10 mouse cellular contexts compared by ENCODE assay signal in the genomic region with DNA sequence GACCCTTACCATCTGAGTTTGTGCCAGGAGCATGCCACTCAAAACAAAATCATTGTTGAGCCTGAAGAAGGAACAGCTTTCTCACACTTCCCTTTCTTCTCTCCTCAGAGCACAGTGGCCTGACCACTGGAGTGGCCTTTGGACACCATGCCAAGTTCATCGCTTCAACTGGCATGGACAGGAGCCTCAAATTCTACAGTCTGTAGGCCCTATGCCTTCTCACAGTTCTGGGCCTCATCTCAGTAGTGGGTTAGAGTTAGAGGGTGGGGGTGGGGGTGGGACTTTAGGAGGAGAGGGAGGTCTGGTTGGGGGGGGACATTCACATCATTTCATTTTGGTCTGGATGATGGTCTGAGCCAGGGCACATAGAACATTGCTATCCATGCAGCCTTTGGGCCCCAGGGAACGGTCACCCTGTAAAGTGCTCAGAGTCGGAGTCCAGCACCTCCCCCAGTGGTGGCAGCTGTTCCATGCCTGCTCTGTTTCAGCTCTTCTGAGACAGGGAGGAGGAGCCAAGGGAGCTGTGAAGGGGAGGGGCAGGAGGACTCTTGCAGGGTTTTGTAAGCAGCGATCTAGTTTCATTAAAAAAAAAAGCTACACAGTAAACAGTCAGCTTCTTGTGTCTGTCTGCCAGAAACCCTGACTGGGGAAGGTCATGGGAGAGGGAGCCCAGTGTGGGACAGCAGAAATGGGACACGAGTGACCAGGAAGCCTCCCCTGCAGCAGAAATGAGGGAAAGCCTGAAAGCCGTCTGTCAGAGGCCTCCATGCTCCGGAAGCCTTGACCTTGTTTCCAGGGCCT. TPM values are rescaled to one million over a fixed set of nuclear protein-coding genes. Genes with fewer than 3 reads are reported as not detected.
DNase-seq lines count a peak whose midpoint lies in the region; ATAC-seq and TF ChIP-seq lines count a peak whose summit lies in the region.
"Had no signal": no experiment of that assay in that cellular context is flagged by ENCODE, and none has a peak within 500 bp of the region (broad histone marks: within the 10 kb centered on the region; RNA-seq: fewer than 3 reads in every experiment).

No protein-coding gene starts in this region.

- H3K9me3 ChIP-seq in forebrain, embryonic 14.5 days (replicated peaks; ENCODE audit: control insufficient read depth, low read length): no peaks in the 10 kb centered on the region
- H3K9me3 ChIP-seq in forebrain, embryonic 16.5 days (ENCODE audit: control insufficient read depth, low read length): no peaks in the 10 kb centered on the region
- H3K9me3 ChIP-seq in heart, embryonic 10.5 days: no peaks in the 10 kb centered on the region
- no peaks in the 10 kb centered on the region for H3K9me3 ChIP-seq in kidney, embryonic 16.5 days (ENCODE audit: low read length)

- H3K36me3 ChIP-seq in forebrain, embryonic 14.5 days (ENCODE audit: control insufficient read depth, insufficient read depth, low read length): peaks cover 78% of the 10 kb centered on the region
- peaks cover 46% of the 10 kb centered on the region for H3K36me3 ChIP-seq in forebrain, embryonic 16.5 days (ENCODE audit: control insufficient read depth, insufficient read depth)
- peaks cover 74% of the 10 kb centered on the region for H3K36me3 ChIP-seq in heart, embryonic 10.5 days
- H3K36me3 ChIP-seq in kidney, embryonic 16.5 days (ENCODE audit: insufficient read depth, low read length): peaks cover 49% of the 10 kb centered on the region
- peaks cover 43% of the 10 kb centered on the region for H3K36me3 ChIP-seq in liver, adult 2 months (ENCODE audit: control insufficient read depth, insufficient read depth, low read length)

- H3K4me3 ChIP-seq in forebrain, embryonic 14.5 days (ENCODE audit: low read depth, low read length): no peak overlapping the region
- H3K4me3 ChIP-seq in forebrain, embryonic 16.5 days (replicated peaks; ENCODE audit: low read length): no peak overlapping the region
- H3K4me3 ChIP-seq in heart, embryonic 10.5 days: 0 out of 2 replicates have a peak overlapping the region, but pooled peaks have one; percentile 13
- H3K4me3 ChIP-seq in kidney, embryonic 16.5 days (ENCODE audit: low read length): no peak overlapping the region
- no peak overlapping the region for H3K4me3 ChIP-seq in liver, adult 2 months (ENCODE audit: insufficient read depth, low read depth, low read length)
- H3K4me3 ChIP-seq: erythroblast, embryonic 14.5 days had no signal

- no peak for TF ChIP-seq CTCF in brain, embryonic 14.5 days (IDR thresholded peaks at IDR 0.05; ENCODE audit: borderline replicate concordance, extremely low read depth, insufficient read depth, insufficient read length)
- no peak for TF ChIP-seq CTCF in liver, adult 2 months (IDR thresholded peaks at IDR 0.05; ENCODE audit: low read depth, low read length)

- H3K9ac ChIP-seq in forebrain, embryonic 14.5 days (ENCODE audit: low read length): no peak overlapping the region
- H3K9ac ChIP-seq in forebrain, embryonic 16.5 days (replicated peaks; ENCODE audit: low read depth, low read length): no peak overlapping the region
- 0 out of 2 replicates have a peak overlapping the region, but pooled peaks have one; percentile 22 for H3K9ac ChIP-seq in kidney, embryonic 16.5 days (replicated peaks; ENCODE audit: low read length)
- 0 out of 2 replicates have a peak overlapping the region, but pooled peaks have one; percentile 21 for H3K9ac ChIP-seq in liver, adult 2 months (ENCODE audit: low read depth, low read length)

- H3K79me2 ChIP-seq in liver, adult 2 months (ENCODE audit: control insufficient read depth, insufficient read depth, low read length): no peaks in the 10 kb centered on the region

- H3K4me1 ChIP-seq in forebrain, embryonic 14.5 days (ENCODE audit: control insufficient read depth, insufficient read depth, low read length): no peaks in the 10 kb centered on the region
- H3K4me1 ChIP-seq in forebrain, embryonic 16.5 days (replicated peaks; ENCODE audit: control insufficient read depth, insufficient read depth, low read length): no peaks in the 10 kb centered on the region
- peaks cover 46% of the 10 kb centered on the region for H3K4me1 ChIP-seq in heart, embryonic 10.5 days
- peaks cover 20% of the 10 kb centered on the region for H3K4me1 ChIP-seq in kidney, embryonic 16.5 days (ENCODE audit: insufficient read depth, low read length)
- peaks cover 11% of the 10 kb centered on the region for H3K4me1 ChIP-seq in liver, adult 2 months (ENCODE audit: control insufficient read depth, insufficient read depth, low read length)

- no peak for DNase-seq in forebrain, embryonic 14.5 days (ENCODE audit: low spot score)
- peak; percentile 24 for DNase-seq in brain, embryonic 14.5 days (ENCODE audit: low read depth)
- DNase-seq in heart, embryonic 10.5 days (ENCODE audit: low spot score): no peak
- peak; percentile 60 for DNase-seq in liver, adult 2 months (ENCODE audit: extremely low read depth, low read depth, low spot score)
- peak; percentile 58 for DNase-seq in retina, embryonic 14.5 days (ENCODE audit: low spot score)

- ATAC-seq in forebrain, embryonic 14.5 days: peak; percentile 30; the same call in 1 of the 2 replicates
- ATAC-seq in forebrain, embryonic 16.5 days: no peak
- peak; percentile 90 for ATAC-seq in kidney, embryonic 16.5 days (ENCODE audit: low FRiP score, low TSS enrichment)
- no peak for ATAC-seq in CD4-positive, CD25-positive, alpha-beta regulatory T cell, adult 4 months

- H3K27ac ChIP-seq in forebrain, embryonic 14.5 days (ENCODE audit: low read depth, low read length): no peak overlapping the region
- no peak overlapping the region for H3K27ac ChIP-seq in forebrain, embryonic 16.5 days (ENCODE audit: low read length)
- H3K27ac ChIP-seq in heart, embryonic 10.5 days: peak overlapping the region; percentile 79
- peak overlapping the region; percentile 91 for H3K27ac ChIP-seq in kidney, embryonic 16.5 days (ENCODE audit: low read length)
- H3K27ac ChIP-seq in liver, adult 2 months (replicated peaks; ENCODE audit: insufficient read depth, low read depth, low read length): peak overlapping the region; percentile 42

- H3K27me3 ChIP-seq in forebrain, embryonic 14.5 days (replicated peaks; ENCODE audit: control insufficient read depth, insufficient read depth, low read length): no peaks in the 10 kb centered on the region
- no peaks in the 10 kb centered on the region for H3K27me3 ChIP-seq in forebrain, embryonic 16.5 days (replicated peaks; ENCODE audit: control insufficient read depth, insufficient read depth, low read length)
- no peaks in the 10 kb centered on the region for H3K27me3 ChIP-seq in heart, embryonic 10.5 days (ENCODE audit: insufficient read depth, poor library complexity, severe bottlenecking)
- no peaks in the 10 kb centered on the region for H3K27me3 ChIP-seq in kidney, embryonic 16.5 days (ENCODE audit: insufficient read depth, low read length)
- H3K27me3 ChIP-seq in liver, adult 2 months (ENCODE audit: control insufficient read depth, insufficient read depth, low read length): no peaks in the 10 kb centered on the region
- H3K27me3 ChIP-seq: CH12.LX had no signal

- WGBS in forebrain, embryonic 14.5 days: 66% methylated on average over 7 of the region's 7 CpGs
- WGBS in forebrain, embryonic 16.5 days: 68% methylated on average over 7 of the region's 7 CpGs
- WGBS in heart, embryonic 10.5 days: 39% methylated on average over 7 of the region's 7 CpGs
- WGBS in kidney, embryonic 16.5 days: 30% methylated on average over 7 of the region's 7 CpGs
- 48% methylated on average over 7 of the region's 7 CpGs for WGBS in liver, adult 2 months

- H3K4me2 ChIP-seq in forebrain, embryonic 14.5 days (ENCODE audit: low read length): no peak overlapping the region
- no peak overlapping the region for H3K4me2 ChIP-seq in forebrain, embryonic 16.5 days (ENCODE audit: low read length)
- H3K4me2 ChIP-seq in kidney, embryonic 16.5 days (replicated peaks; ENCODE audit: low read depth, low read length): no peak overlapping the region

- TF ChIP-seq POLR2A in brain, embryonic 14.5 days (IDR thresholded peaks at IDR 0.05; ENCODE audit: borderline replicate concordance, extremely low read depth, insufficient read depth, insufficient read length, poor library complexity, severe bottlenecking): no peak
- TF ChIP-seq POLR2A in liver, adult 2 months (IDR thresholded peaks at IDR 0.05; ENCODE audit: extremely low read depth, insufficient read depth, low read length): no peak

RNA-seq across cellular contexts. Expression of gene Prpf19, which starts 10.1 kb away (rescaled TPM):
- polyA plus RNA-seq in forebrain, embryonic 14.5 days (2014; fragmentation: Nextera tagmentation; extraction: Ambion mirVana): 44.2 and 45.5 TPM in 2 replicates
- polyA plus RNA-seq in forebrain, embryonic 16.5 days (2015; fragmentation: Nextera tagmentation; extraction: Ambion mirVana): 42.8 and 43.3 TPM in 2 replicates
- 341 and 452 TPM in 2 replicates for polyA plus RNA-seq in brain, embryonic 14.5 days (2012; rRNA removed)
- polyA plus RNA-seq in heart, embryonic 10.5 days (2016; fragmentation: Nextera tagmentation; extraction: Ambion mirVana): 21.3 and 48.5 TPM in 2 replicates
- polyA plus RNA-seq in kidney, embryonic 16.5 days (2015; fragmentation: Nextera tagmentation; extraction: Ambion mirVana): 47.6 and 51.3 TPM in 2 replicates
- 95.5 and 100 TPM in 2 replicates for total RNA-seq in liver, adult 2 months (2014; rRNA removed)
- polyA plus RNA-seq in liver, adult 2 months (2012; rRNA removed): 150 and 184 TPM in 2 replicates
- 10 to 100 TPM; 10.4 to 24.8 TPM for polyA plus RNA-seq in CD4-positive, CD25-positive, alpha-beta regulatory T cell, adult 4 months (2017; shearing (Covaris generic))

RNA-seq across cellular contexts. Expression of gene Zp1, which starts 15.3 kb away (rescaled TPM):
- polyA plus RNA-seq in forebrain, embryonic 14.5 days (2014; fragmentation: Nextera tagmentation; extraction: Ambion mirVana): 0.99 TPM in 1 of 2 replicates, not detected in the other
- polyA plus RNA-seq in forebrain, embryonic 16.5 days (2015; fragmentation: Nextera tagmentation; extraction: Ambion mirVana): 0.16 and 0.56 TPM in 2 replicates
- 0.13 and 0.16 TPM in 2 replicates for polyA plus RNA-seq in brain, embryonic 14.5 days (2012; rRNA removed)
- polyA plus RNA-seq in heart, embryonic 10.5 days (2016; fragmentation: Nextera tagmentation; extraction: Ambion mirVana): not detected in 2 replicates
- not detected in 2 replicates for polyA plus RNA-seq in kidney, embryonic 16.5 days (2015; fragmentation: Nextera tagmentation; extraction: Ambion mirVana)
- not detected in 2 replicates for total RNA-seq in liver, adult 2 months (2014; rRNA removed)
- polyA plus RNA-seq in liver, adult 2 months (2012; rRNA removed): not detected in 2 replicates
- polyA plus RNA-seq in CD4-positive, CD25-positive, alpha-beta regulatory T cell, adult 4 months (2017; shearing (Covaris generic)): not detected
- polyA plus RNA-seq: erythroblast, embryonic 14.5 days had no signal

RNA-seq across cellular contexts. Expression of gene Tmem109, which starts 23.3 kb away (rescaled TPM):
- polyA plus RNA-seq in forebrain, embryonic 14.5 days (2014; fragmentation: Nextera tagmentation; extraction: Ambion mirVana): 42.7 and 47.7 TPM in 2 replicates
- polyA plus RNA-seq in forebrain, embryonic 16.5 days (2015; fragmentation: Nextera tagmentation; extraction: Ambion mirVana): 43.7 and 46.1 TPM in 2 replicates
- polyA plus RNA-seq in brain, embryonic 14.5 days (2012; rRNA removed): 41.9 and 47.1 TPM in 2 replicates
- 67.8 and 68.2 TPM in 2 replicates for polyA plus RNA-seq in heart, embryonic 10.5 days (2016; fragmentation: Nextera tagmentation; extraction: Ambion mirVana)
- 115 and 118 TPM in 2 replicates for polyA plus RNA-seq in kidney, embryonic 16.5 days (2015; fragmentation: Nextera tagmentation; extraction: Ambion mirVana)
- total RNA-seq in liver, adult 2 months (2014; rRNA removed): 7.1 and 8.9 TPM in 2 replicates
- polyA plus RNA-seq in liver, adult 2 months (2012; rRNA removed): 32.2 and 35.2 TPM in 2 replicates
- polyA plus RNA-seq in CD4-positive, CD25-positive, alpha-beta regulatory T cell, adult 4 months (2017; shearing (Covaris generic)): 10 to 100 TPM; 57.5 to 82.3 TPM

RNA-seq across cellular contexts. Expression of gene Ptgdr2, which starts 31.8 kb away (rescaled TPM):
- polyA plus RNA-seq in forebrain, embryonic 14.5 days (2014; fragmentation: Nextera tagmentation; extraction: Ambion mirVana): 0.16 and 0.18 TPM in 2 replicates
- polyA plus RNA-seq in forebrain, embryonic 16.5 days (2015; fragmentation: Nextera tagmentation; extraction: Ambion mirVana): 0.12 and 0.13 TPM in 2 replicates
- 0.30 and 0.44 TPM in 2 replicates for polyA plus RNA-seq in brain, embryonic 14.5 days (2012; rRNA removed)
- 0.19 and 0.30 TPM in 2 replicates for polyA plus RNA-seq in heart, embryonic 10.5 days (2016; fragmentation: Nextera tagmentation; extraction: Ambion mirVana)
- 0.10 TPM in 1 of 2 replicates, not detected in the other for polyA plus RNA-seq in kidney, embryonic 16.5 days (2015; fragmentation: Nextera tagmentation; extraction: Ambion mirVana)
- total RNA-seq in liver, adult 2 months (2014; rRNA removed): not detected in 2 replicates
- not detected in 2 replicates for polyA plus RNA-seq in liver, adult 2 months (2012; rRNA removed)
- polyA plus RNA-seq in CD4-positive, CD25-positive, alpha-beta regulatory T cell, adult 4 months (2017; shearing (Covaris generic)): not detected
- polyA plus RNA-seq: erythroblast, embryonic 14.5 days had no signal

RNA-seq across cellular contexts. Expression of gene Tmem132a, which starts 35.4 kb away (rescaled TPM):
- 106 and 149 TPM in 2 replicates for polyA plus RNA-seq in forebrain, embryonic 14.5 days (2014; fragmentation: Nextera tagmentation; extraction: Ambion mirVana)
- polyA plus RNA-seq in forebrain, embryonic 16.5 days (2015; fragmentation: Nextera tagmentation; extraction: Ambion mirVana): 176 and 195 TPM in 2 replicates
- 292 and 301 TPM in 2 replicates for polyA plus RNA-seq in brain, embryonic 14.5 days (2012; rRNA removed)
- 63.8 and 77.5 TPM in 2 replicates for polyA plus RNA-seq in heart, embryonic 10.5 days (2016; fragmentation: Nextera tagmentation; extraction: Ambion mirVana)
- polyA plus RNA-seq in kidney, embryonic 16.5 days (2015; fragmentation: Nextera tagmentation; extraction: Ambion mirVana): 88.6 and 94.4 TPM in 2 replicates
- 0.18 and 0.40 TPM in 2 replicates for total RNA-seq in liver, adult 2 months (2014; rRNA removed)
- polyA plus RNA-seq in liver, adult 2 months (2012; rRNA removed): 0.75 and 0.90 TPM in 2 replicates
- polyA plus RNA-seq in CD4-positive, CD25-positive, alpha-beta regulatory T cell, adult 4 months (2017; shearing (Covaris generic)): under 1 TPM in 1 of 2 experiments, not detected in 1; 0.39 TPM

Comparison
In these comparisons a context has a peak if more than half of its experiments do, and no peak if none do; other contexts are left out.
1. ATAC-seq: peak in forebrain, embryonic 14.5 days (single experiment) and kidney, embryonic 16.5 days (single experiment); none in forebrain, embryonic 16.5 days (single experiment) and CD4-positive, CD25-positive, alpha-beta regulatory T cell, adult 4 months (single experiment).
2. DNase-seq: peak in brain, embryonic 14.5 days (single experiment), liver, adult 2 months (single experiment) and retina, embryonic 14.5 days (single experiment); none in forebrain, embryonic 14.5 days (single experiment) and heart, embryonic 10.5 days (single experiment).
3. H3K27ac ChIP-seq: peak in heart, embryonic 10.5 days (single experiment), kidney, embryonic 16.5 days (single experiment) and liver, adult 2 months (single experiment); none in forebrain, embryonic 14.5 days (single experiment) and forebrain, embryonic 16.5 days (single experiment).
4. H3K9ac ChIP-seq: peak in kidney, embryonic 16.5 days (single experiment) and liver, adult 2 months (single experiment); none in forebrain, embryonic 14.5 days (single experiment) and forebrain, embryonic 16.5 days (single experiment).